Mouse (Mus musculus) embryonic facial prominence, embryonic 15.5 days (tissue): Measurements from ENCODE around the gene Nup210. TPM values are rescaled to one million over a fixed set of nuclear protein-coding genes. Genes with fewer than 3 reads are reported as not detected.
"Not testable (repeated sequence)": the region's sequence is repeated elsewhere in the genome, so short reads cannot be mapped to it uniquely, and the experiment has no call there.

Experiments used
- ATAC-seq: fragments of 200-750 bp; cut with Nextera tagmentation; 2 replicates; pipeline ENCODE4 v1.8.0; 2017; ENCODE audit warnings: low read depth, moderate TSS enrichment; ENCODE audit not compliant: insufficient number of reproducible peaks, low FRiP score, low TSS enrichment
- H3K27ac ChIP-seq: fragments of 300-500 bp; sonication (generic); replicated peaks from 2 replicates; pipeline ENCODE4 v1.5.1; 2015; ENCODE audit warnings: mild to moderate bottlenecking, inconsistent platforms
- H3K27me3 ChIP-seq: fragments of 300-500 bp; sonication (generic); 2 replicates; pipeline ENCODE4 v1.6.1; 2015; ENCODE audit warnings: inconsistent platforms
- H3K36me3 ChIP-seq: fragments of 300-500 bp; sonication (generic); 2 replicates; pipeline ENCODE4 v1.6.1; 2015; ENCODE audit warnings: mild to moderate bottlenecking, inconsistent platforms
- H3K4me1 ChIP-seq: fragments of 300-500 bp; sonication (generic); 2 replicates; pipeline ENCODE4 v1.6.1; 2015; ENCODE audit warnings: inconsistent platforms
- H3K4me2 ChIP-seq: fragments of 300-500 bp; sonication (generic); replicated peaks from 2 replicates; pipeline ENCODE4 v1.6.1; 2015; ENCODE audit warnings: mild to moderate bottlenecking, inconsistent platforms
- H3K4me3 ChIP-seq: fragments of 300-500 bp; sonication (generic); replicated peaks from 2 replicates; pipeline ENCODE4 v1.5.1; 2015; ENCODE audit warnings: mild to moderate bottlenecking, inconsistent platforms
- H3K9ac ChIP-seq: fragments of 300-500 bp; sonication (generic); 2 replicates; pipeline ENCODE4 v1.6.1; 2015; ENCODE audit warnings: inconsistent platforms
- H3K9me3 ChIP-seq: fragments of 300-500 bp; sonication (generic); replicated peaks from 2 replicates; pipeline ENCODE4 v1.6.1; 2016; ENCODE audit warnings: inconsistent platforms
- WGBS: fragments of 180-500 bp; shearing (Covaris S2); methylation state at CpG from one replicate; pipeline ENCODE4 v1.1.7; 2015; 5-methylcytosine and 5-hydroxymethylcytosine counted together
- polyA plus RNA-seq: library from polyadenylated mRNA; unstranded; fragments of >200 nt; fragmentation: Nextera tagmentation; extraction: Ambion mirVana; gene quantifications from 2 replicates; pipeline ENCODE4 v1.2.1, GENCODE M21; 2015

Nup210 gene
- polyA plus RNA-seq, 1 experiment from 2014 or later, result 9.2 TPM

- no peaks in the 10 kb centered on the region for H3K36me3 ChIP-seq
- WGBS, result 35% methylated on average over 3 of the region's 3 CpGs
- no peaks in the 10 kb centered on the region for H3K9me3 ChIP-seq
- 0 out of 2 replicates have a peak, but pooled peaks cover 4% of the 10 kb centered on the region for H3K4me1 ChIP-seq
- no peak overlapping the region for H3K4me3 ChIP-seq
- no peak overlapping the region for H3K4me2 ChIP-seq
- H3K27ac ChIP-seq, result no peak overlapping the region
- ATAC-seq, result no peak
- no peaks in the 10 kb centered on the region for H3K27me3 ChIP-seq
- no peak overlapping the region for H3K9ac ChIP-seq
Observed at GRCm38 (mm10) chr6:91104765-91105399, 11.7 kb downstream of the Nup210 start.

- not testable (repeated sequence) for H3K4me1 ChIP-seq, ATAC-seq
- 88% methylated on average over 1 of the region's 1 CpGs for WGBS
Observed at GRCm38 (mm10) chr6:91103421-91103820, 13.2 kb downstream of the Nup210 start.

GRCm38 (mm10) chr6:91100621-91101020 is 16.0 kb downstream of the Nup210 start:
- 81% methylated on average over 5 of the region's 5 CpGs for WGBS
- Histone ChIP-seq H3K9ac (no peak overlapping the region), H3K27me3 (no peaks in the 10 kb centered on the region), H3K9me3 (no peaks in the 10 kb centered on the region), H3K36me3 (no peaks in the 10 kb centered on the region), H3K27ac (no peak overlapping the region), H3K4me1 (0 out of 2 replicates have a peak, but pooled peaks cover 4% of the 10 kb centered on the region), H3K4me2 (no peak overlapping the region), H3K4me3 (no peak overlapping the region)
- ATAC-seq, result no peak

More at GRCm38 (mm10) chr6:91103421-91103820, 13.2 kb downstream of the Nup210 start:
- H3K4me3 ChIP-seq, H3K4me2 ChIP-seq, H3K27ac ChIP-seq, H3K9ac ChIP-seq, H3K9me3 ChIP-seq, H3K36me3 ChIP-seq, H3K27me3 ChIP-seq: not testable (repeated sequence)

GRCm38 (mm10) chr6:91097879-91098278 is 18.8 kb downstream of the Nup210 start:
- no peaks in the 10 kb centered on the region for H3K27me3 ChIP-seq

GRCm38 (mm10) chr6:91095072-91095601 is 21.5 kb downstream of the Nup210 start:
- WGBS, result 82% methylated on average over 2 of the region's 2 CpGs

More at GRCm38 (mm10) chr6:91097879-91098278, 18.8 kb downstream of the Nup210 start:
- Histone ChIP-seq H3K4me1 (no peaks in the 10 kb centered on the region), H3K36me3 (no peaks in the 10 kb centered on the region; the same call in 1 of the 2 replicates), H3K4me3 (no peak overlapping the region), H3K9ac (no peak overlapping the region), H3K4me2 (no peak overlapping the region), H3K27ac (no peak overlapping the region), H3K9me3 (no peaks in the 10 kb centered on the region)
- no peak for ATAC-seq
- 91% methylated on average over 3 of the region's 3 CpGs for WGBS

GRCm38 (mm10) chr6:91092216-91092899 is 24.3 kb downstream of the Nup210 start:
- H3K27ac ChIP-seq, result no peak overlapping the region
- H3K27me3 ChIP-seq, result no peaks in the 10 kb centered on the region
- WGBS, result 63% methylated on average over 10 of the region's 10 CpGs
- H3K4me3 ChIP-seq, result no peak overlapping the region
- ATAC-seq, result no peak
- no peaks in the 10 kb centered on the region for H3K4me1 ChIP-seq
- H3K36me3 ChIP-seq, result no peaks in the 10 kb centered on the region; the same call in 1 of the 2 replicates
- H3K9ac ChIP-seq, result no peak overlapping the region
- no peaks in the 10 kb centered on the region for H3K9me3 ChIP-seq
- no peak overlapping the region for H3K4me2 ChIP-seq

More at GRCm38 (mm10) chr6:91095072-91095601, 21.5 kb downstream of the Nup210 start:
- Histone ChIP-seq H3K9ac (no peak overlapping the region), H3K27ac (no peak overlapping the region), H3K4me3 (no peak overlapping the region), H3K4me1 (no peaks in the 10 kb centered on the region), H3K9me3 (no peaks in the 10 kb centered on the region), H3K27me3 (no peaks in the 10 kb centered on the region), H3K4me2 (no peak overlapping the region), H3K36me3 (no peaks in the 10 kb centered on the region; the same call in 1 of the 2 replicates)
- no peak for ATAC-seq

- Histone ChIP-seq H3K27me3 (no peaks in the 10 kb centered on the region), H3K27ac (no peak overlapping the region), H3K36me3 (no peaks in the 10 kb centered on the region), H3K4me3 (no peak overlapping the region), H3K4me1 (no peaks in the 10 kb centered on the region), H3K4me2 (no peak overlapping the region), H3K9me3 (no peaks in the 10 kb centered on the region), H3K9ac (no peak overlapping the region)
- no peak for ATAC-seq
- WGBS, result 73% methylated on average over 5 of the region's 5 CpGs
Observed at GRCm38 (mm10) chr6:91085114-91085892, 31.3 kb downstream of the Nup210 start.

- no peak overlapping the region for H3K4me3 ChIP-seq
- H3K9me3 ChIP-seq, result no peaks in the 10 kb centered on the region
- no peak for ATAC-seq
- H3K36me3 ChIP-seq, result no peaks in the 10 kb centered on the region
- WGBS, result 57% methylated on average over 1 of the region's 1 CpGs
- no peaks in the 10 kb centered on the region for H3K27me3 ChIP-seq
- no peak overlapping the region for H3K27ac ChIP-seq
- H3K4me1 ChIP-seq, result peaks cover 8% of the 10 kb centered on the region
- H3K9ac ChIP-seq, result no peak overlapping the region
- no peak overlapping the region for H3K4me2 ChIP-seq
Observed at GRCm38 (mm10) chr6:91080033-91080432, 36.6 kb downstream of the Nup210 start.

- WGBS, result 47% methylated on average over 9 of the region's 9 CpGs
- Histone ChIP-seq H3K9ac (no peak overlapping the region), H3K36me3 (no peaks in the 10 kb centered on the region), H3K4me3 (no peak overlapping the region), H3K27ac (0 out of 2 replicates have a peak overlapping the region, but pooled peaks have one; percentile 29), H3K4me1 (peaks cover 8% of the 10 kb centered on the region), H3K9me3 (no peaks in the 10 kb centered on the region), H3K27me3 (no peaks in the 10 kb centered on the region), H3K4me2 (no peak overlapping the region)
- peak; percentile 90 for ATAC-seq
Observed at GRCm38 (mm10) chr6:91076249-91076648, 40.4 kb downstream of the Nup210 start.

GRCm38 (mm10) chr6:91068511-91068910 is 48.1 kb downstream of the Nup210 start:
- Histone ChIP-seq H3K36me3 (no peaks in the 10 kb centered on the region), H3K27me3 (no peaks in the 10 kb centered on the region), H3K9me3 (no peaks in the 10 kb centered on the region), H3K9ac (no peak overlapping the region), H3K27ac (no peak overlapping the region), H3K4me2 (no peak overlapping the region), H3K4me3 (no peak overlapping the region), H3K4me1 (no peaks in the 10 kb centered on the region)
- WGBS, result 70% methylated on average over 1 of the region's 1 CpGs
- no peak for ATAC-seq

- H3K27ac ChIP-seq, result no peak overlapping the region
- H3K9ac ChIP-seq, result no peak overlapping the region
- H3K4me1 ChIP-seq, result no peaks in the 10 kb centered on the region
- no peaks in the 10 kb centered on the region for H3K27me3 ChIP-seq
- no peak for ATAC-seq
- H3K4me3 ChIP-seq, result no peak overlapping the region
- 82% methylated on average over 3 of the region's 3 CpGs for WGBS
- H3K4me2 ChIP-seq, result no peak overlapping the region
- H3K9me3 ChIP-seq, result no peaks in the 10 kb centered on the region
- no peaks in the 10 kb centered on the region for H3K36me3 ChIP-seq
Observed at GRCm38 (mm10) chr6:91067048-91067447, 49.6 kb downstream of the Nup210 start.
